Mouse (Mus musculus): ENCODE data around the gene Cmtr1. TPM values are rescaled to one million over a fixed set of nuclear protein-coding genes. Genes with fewer than 3 reads are reported as not detected.
"Not testable (repeated sequence)": the region's sequence is repeated elsewhere in the genome, so short reads cannot be mapped to it uniquely, and the experiment has no call there.

The Cmtr1 gene
- total RNA-seq (2012; rRNA removed): 88.8 and 95.3 TPM in 2 replicates
- total RNA-seq (2014; rRNA removed): 96.9 and 105 TPM in 2 replicates
- 135 and 152 TPM in 2 replicates for polyA plus RNA-seq (2012; ENCODE audit: insufficient read length, low read depth)

GRCm38 (mm10) chr17:29660076-29660761, at the start of gene Cmtr1:
Cmtr1 (plus strand) TSS chr17:29660595.
- in situ Hi-C loops (cut with MboI; ENCODE audit: low pct_ligation_motif_present, low pct_unique_long_range_greater_than_20kb, low sequenced_read_pairs): no loop called here
- dilution Hi-C loops (cut with MboI; ENCODE audit: extremely low pct_ligation_motif_present, extremely low pct_unique_long_range_greater_than_20kb, low sequenced_read_pairs): no loop called here
- Histone ChIP-seq H3K79me2 (replicated peaks; ENCODE audit: control insufficient read depth, extremely low read depth, insufficient read depth, poor library complexity, severe bottlenecking) (peaks cover 11% of the 10 kb centered on the region), H3K9ac (ENCODE audit: insufficient read depth, low read depth) (peak within 1 kb of the TSS; percentile 83), H3K4me1 (ENCODE audit: control insufficient read depth in 1 of 2, insufficient read depth in 2 of 2) (peaks cover 0 to 21% of the 10 kb centered on the region in 2 experiments; a peak in 2 of 4 replicates), H3K27ac (ENCODE audit: insufficient read depth, low read depth) (peak within 1 kb of the TSS; percentile 70), H3K36me3 (replicated peaks in 1 of 2; ENCODE audit: control insufficient read depth in 1 of 2, insufficient read depth in 1 of 2, low read length in 1 of 2) (peaks cover 18 to 30% of the 10 kb centered on the region in 2 experiments), H3K27me3 (replicated peaks) (no peaks in the 10 kb centered on the region), H3K4me3 (replicated peaks in 1 of 3; ENCODE audit: low read depth in 2 of 3, low read length in 2 of 3, poor library complexity in 1 of 3) (peak within 1 kb of the TSS; percentile 67 to 70 (median 69)), H3K9me3 (replicated peaks; ENCODE audit: low read length) (no peaks in the 10 kb centered on the region), H3K4me2 (ENCODE audit: insufficient read depth, low read depth, poor library complexity, severe bottlenecking) (peak within 1 kb of the TSS; percentile 87)
- TF ChIP-seq MAX (IDR thresholded peaks at IDR 0.05; ENCODE audit: low read length): peak; percentile 7; the same call in 1 of the 2 replicates
- TF ChIP-seq MAZ (IDR thresholded peaks at IDR 0.05; ENCODE audit: low read depth, low read length): peak; percentile 84; the same call in 1 of the 2 replicates
- peak; percentile 83 for TF ChIP-seq HCFC1 (IDR thresholded peaks at IDR 0.05; ENCODE audit: low read depth, low read length)
- TF ChIP-seq NRF1 (IDR thresholded peaks at IDR 0.05; ENCODE audit: low read depth, low read length): peak; percentile 94
- peak; percentile 69 for TF ChIP-seq SIN3A (IDR thresholded peaks at IDR 0.05; ENCODE audit: low read length)
- TF ChIP-seq TCF12 (IDR thresholded peaks at IDR 0.05; ENCODE audit: low read depth, low read length): peak; percentile 83
- 0 out of 2 replicates have a peak, but pooled peaks have one; percentile 14 for TF ChIP-seq USF1 (IDR thresholded peaks at IDR 0.05; ENCODE audit: low read depth, low read length)
- no peak for TF ChIP-seq ZC3H11A (IDR thresholded peaks at IDR 0.05; ENCODE audit: low read depth, low read length)
- peak; percentile 72 for TF ChIP-seq IRF4 (IDR thresholded peaks at IDR 0.05; ENCODE audit: low read depth, low read length)
- TF ChIP-seq UBTF (IDR thresholded peaks at IDR 0.05; ENCODE audit: low read depth, low read length): peak; percentile 51
- TF ChIP-seq MXI1 (IDR thresholded peaks at IDR 0.05; ENCODE audit: low read depth, low read length): peak; percentile 89
- peak; percentile 71; the same call in 1 of the 2 replicates for TF ChIP-seq KAT2A (IDR thresholded peaks at IDR 0.05; ENCODE audit: insufficient replicate concordance, low read length)
- TF ChIP-seq CHD1 (IDR thresholded peaks at IDR 0.05; ENCODE audit: low read depth, low read length): no peak
- TF ChIP-seq MEF2A (IDR thresholded peaks at IDR 0.05; ENCODE audit: borderline replicate concordance, low read depth, low read length): peak; percentile 61
- peak; percentile 36; the same call in 1 of the 2 replicates for TF ChIP-seq CHD2 (IDR thresholded peaks at IDR 0.05; ENCODE audit: low read length)
- peak; percentile 75 for TF ChIP-seq ELF1 (IDR thresholded peaks at IDR 0.05; ENCODE audit: low read depth, low read length)
- TF ChIP-seq TBP (conservative IDR thresholded peaks at IDR 0.05; ENCODE audit: low read depth, low read length): no peak; the same call in 1 of the 2 replicates
- TF ChIP-seq POLR2AphosphoS2 (IDR thresholded peaks at IDR 0.05; ENCODE audit: low read depth, low read length): 0 out of 2 replicates have a peak, but pooled peaks have one; percentile 62
- peak; percentile 90 for TF ChIP-seq NELFE (IDR thresholded peaks at IDR 0.05; ENCODE audit: low read depth, low read length)
- TF ChIP-seq ETS1 (conservative IDR thresholded peaks at IDR 0.05; ENCODE audit: low read depth, low read length): no peak
- TF ChIP-seq E2F4 (IDR thresholded peaks at IDR 0.05; ENCODE audit: insufficient replicate concordance, low read depth, low read length): no peak
- TF ChIP-seq POLR2A (IDR thresholded peaks at IDR 0.05; ENCODE audit: low read depth, low read length): peak; percentile 86
- no peak for TF ChIP-seq MAFK (IDR thresholded peaks at IDR 0.05; ENCODE audit: insufficient replicate concordance, low read length)
- DNase-seq (ENCODE audit: extremely low read depth): peak; percentile 92

GRCm38 (mm10) chr17:29613453-29613852, 46.9 kb upstream of the Cmtr1 start:
- H3K9me3 ChIP-seq (replicated peaks; ENCODE audit: low read length); dilution Hi-C loops (cut with MboI; ENCODE audit: extremely low pct_ligation_motif_present, extremely low pct_unique_long_range_greater_than_20kb, low sequenced_read_pairs); H3K4me3 ChIP-seq (replicated peaks in 1 of 3; ENCODE audit: low read depth in 2 of 3, low read length in 2 of 3, poor library complexity in 1 of 3); H3K9ac ChIP-seq (ENCODE audit: insufficient read depth, low read depth); DNase-seq (ENCODE audit: extremely low read depth); H3K4me2 ChIP-seq (ENCODE audit: insufficient read depth, low read depth, poor library complexity, severe bottlenecking); H3K27me3 ChIP-seq (replicated peaks); H3K27ac ChIP-seq (ENCODE audit: insufficient read depth, low read depth): not testable (repeated sequence)
- H3K36me3 ChIP-seq (replicated peaks in 1 of 2; ENCODE audit: control insufficient read depth in 1 of 2, insufficient read depth in 1 of 2, low read length in 1 of 2): peaks cover 3 to 20% of the 10 kb centered on the region in 2 experiments
- peaks cover 29% of the 10 kb centered on the region for H3K79me2 ChIP-seq (replicated peaks; ENCODE audit: control insufficient read depth, extremely low read depth, insufficient read depth, poor library complexity, severe bottlenecking)
- in situ Hi-C loops (cut with MboI; ENCODE audit: low pct_ligation_motif_present, low pct_unique_long_range_greater_than_20kb, low sequenced_read_pairs): loop anchor here (25.0 kb wide), 1 partner anchor 249 kb away; no protein-coding TSS in a partner anchor
- peaks cover 5 to 26% of the 10 kb centered on the region in 2 experiments for H3K4me1 ChIP-seq (ENCODE audit: control insufficient read depth in 1 of 2, insufficient read depth in 2 of 2)
